Mouse (Mus musculus): ENCODE data around the gene Lama4. TPM values are rescaled to one million over a fixed set of nuclear protein-coding genes. Genes with fewer than 3 reads are reported as not detected.

The Lama4 gene
- polyA plus RNA-seq, 1 experiment from 2014 or later: 20.4 TPM

DNA sequence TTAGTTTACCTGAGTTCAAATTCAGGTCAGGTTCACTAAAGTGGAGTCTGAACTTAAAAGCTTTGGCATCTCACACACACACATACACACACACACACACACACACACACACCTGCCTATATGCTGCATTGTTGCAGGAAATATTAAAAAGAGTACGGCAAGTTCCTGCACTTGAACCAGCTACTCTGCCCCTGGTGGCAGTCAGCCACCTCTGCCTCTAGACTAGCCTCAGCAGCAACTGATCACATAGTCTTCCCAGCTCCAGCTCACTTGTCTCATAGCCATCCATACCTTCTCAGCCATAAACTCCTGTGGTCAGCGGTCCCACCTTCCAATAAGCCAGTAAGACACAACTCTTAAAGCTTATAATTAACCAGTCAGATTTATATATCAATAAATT lies 37.2 kb downstream of the Lama4 start:
- H3K27me3 ChIP-seq: no peaks in the 10 kb centered on the region
- H3K4me2 ChIP-seq: no peak overlapping the region
- no peak overlapping the region for H3K9ac ChIP-seq
- no peaks in the 10 kb centered on the region for H3K36me3 ChIP-seq (replicated peaks)
- no peaks in the 10 kb centered on the region for H3K4me1 ChIP-seq
- H3K9me3 ChIP-seq: no peaks in the 10 kb centered on the region
- no peak overlapping the region for H3K27ac ChIP-seq
- no peak for ATAC-seq (ENCODE audit: low FRiP score)
- no peak overlapping the region for H3K4me3 ChIP-seq (replicated peaks)
- 76% methylated on average over 2 of the region's 2 CpGs for WGBS

DNA sequence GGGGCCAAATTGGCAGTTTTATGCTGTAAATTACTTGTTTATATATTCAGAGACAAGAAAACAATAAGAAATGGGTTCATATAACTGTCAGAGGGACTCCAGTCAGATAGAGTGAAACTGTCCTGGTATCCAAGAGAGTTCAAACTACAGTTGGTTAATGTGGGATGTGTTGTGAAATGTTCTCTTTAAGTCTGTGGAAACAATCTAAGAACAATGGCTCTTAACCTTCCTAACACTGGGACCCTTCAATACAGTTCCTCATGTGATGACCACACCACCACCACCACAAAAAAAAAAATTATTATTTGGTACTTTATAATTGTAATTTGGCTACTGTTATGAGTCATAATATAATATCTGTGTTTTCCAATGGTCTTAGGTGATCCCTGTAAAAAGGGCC lies 38.2 kb downstream of the Lama4 start:
- H3K27ac ChIP-seq: no peak overlapping the region
- ATAC-seq (ENCODE audit: low FRiP score): no peak
- no peaks in the 10 kb centered on the region for H3K4me1 ChIP-seq
- H3K36me3 ChIP-seq (replicated peaks): no peaks in the 10 kb centered on the region
- no peak overlapping the region for H3K4me2 ChIP-seq
- no peak overlapping the region for H3K4me3 ChIP-seq (replicated peaks)
- H3K9ac ChIP-seq: no peak overlapping the region
- no peaks in the 10 kb centered on the region for H3K27me3 ChIP-seq
- no peaks in the 10 kb centered on the region for H3K9me3 ChIP-seq

- no peak for ATAC-seq (ENCODE audit: low FRiP score)
- no peaks in the 10 kb centered on the region for H3K36me3 ChIP-seq (replicated peaks)
- H3K4me1 ChIP-seq: no peaks in the 10 kb centered on the region
- H3K4me2 ChIP-seq: no peak overlapping the region
- H3K9ac ChIP-seq: no peak overlapping the region
- H3K27ac ChIP-seq: no peak overlapping the region
- no peaks in the 10 kb centered on the region for H3K9me3 ChIP-seq
- 85% methylated on average over 8 of the region's 8 CpGs for WGBS
- H3K4me3 ChIP-seq (replicated peaks): no peak overlapping the region
- no peaks in the 10 kb centered on the region for H3K27me3 ChIP-seq
Measured at GRCm38 (mm10) chr10:39005494-39005893, 40.2 kb downstream of the Lama4 start.

GRCm38 (mm10) chr10:39006433-39007105 lies 41.3 kb downstream of the Lama4 start:
- Histone ChIP-seq H3K4me3 (replicated peaks) (no peak overlapping the region), H3K27ac (no peak overlapping the region), H3K4me2 (no peak overlapping the region), H3K27me3 (no peaks in the 10 kb centered on the region), H3K36me3 (replicated peaks) (no peaks in the 10 kb centered on the region), H3K9ac (no peak overlapping the region), H3K9me3 (no peaks in the 10 kb centered on the region), H3K4me1 (no peaks in the 10 kb centered on the region)
- 67% methylated on average over 4 of the region's 4 CpGs for WGBS
- no peak for ATAC-seq (ENCODE audit: low FRiP score)

- Histone ChIP-seq H3K4me1 (no peaks in the 10 kb centered on the region), H3K4me2 (no peak overlapping the region), H3K27me3 (no peaks in the 10 kb centered on the region), H3K9me3 (no peaks in the 10 kb centered on the region), H3K9ac (no peak overlapping the region), H3K36me3 (replicated peaks) (no peaks in the 10 kb centered on the region), H3K27ac (no peak overlapping the region), H3K4me3 (replicated peaks) (no peak overlapping the region)
- no peak for ATAC-seq (ENCODE audit: low FRiP score)
- 70% methylated on average over 2 of the region's 2 CpGs for WGBS
Measured at GRCm38 (mm10) chr10:39014836-39015235, 49.5 kb downstream of the Lama4 start.

DNA sequence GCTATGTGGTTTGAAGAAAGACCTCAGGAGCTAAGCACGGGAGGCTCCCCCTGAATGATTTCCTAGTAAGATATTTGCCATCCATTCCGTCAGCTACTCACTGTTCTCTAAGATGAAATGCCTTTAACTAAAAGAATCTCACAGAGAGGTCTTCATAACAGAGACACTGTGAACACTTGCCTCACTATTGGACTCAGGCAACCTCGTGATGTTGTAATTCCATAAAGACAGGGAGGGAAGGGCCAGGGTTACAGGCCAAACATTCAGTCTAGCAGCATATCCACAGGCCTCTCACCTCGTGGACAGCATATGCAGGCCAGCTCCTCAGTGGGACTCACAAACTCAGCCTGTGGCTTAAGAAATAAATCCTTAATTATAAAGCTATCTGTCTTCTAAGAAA lies 52.7 kb downstream of the Lama4 start:
- Histone ChIP-seq H3K9ac (no peak overlapping the region), H3K4me3 (replicated peaks) (no peak overlapping the region), H3K27ac (no peak overlapping the region), H3K4me1 (no peaks in the 10 kb centered on the region), H3K36me3 (replicated peaks) (no peaks in the 10 kb centered on the region), H3K27me3 (no peaks in the 10 kb centered on the region), H3K4me2 (no peak overlapping the region), H3K9me3 (no peaks in the 10 kb centered on the region)
- ATAC-seq (ENCODE audit: low FRiP score): no peak
- 71% methylated on average over 4 of the region's 4 CpGs for WGBS

GRCm38 (mm10) chr10:39018635-39019034 lies 53.3 kb downstream of the Lama4 start:
- no peaks in the 10 kb centered on the region for H3K9me3 ChIP-seq
- no peak overlapping the region for H3K27ac ChIP-seq
- 90% methylated on average over 1 of the region's 1 CpGs for WGBS
- no peaks in the 10 kb centered on the region for H3K36me3 ChIP-seq (replicated peaks)
- ATAC-seq (ENCODE audit: low FRiP score): no peak
- H3K4me1 ChIP-seq: no peaks in the 10 kb centered on the region
- no peak overlapping the region for H3K4me3 ChIP-seq (replicated peaks)
- no peaks in the 10 kb centered on the region for H3K27me3 ChIP-seq
- H3K4me2 ChIP-seq: no peak overlapping the region
- no peak overlapping the region for H3K9ac ChIP-seq

DNA sequence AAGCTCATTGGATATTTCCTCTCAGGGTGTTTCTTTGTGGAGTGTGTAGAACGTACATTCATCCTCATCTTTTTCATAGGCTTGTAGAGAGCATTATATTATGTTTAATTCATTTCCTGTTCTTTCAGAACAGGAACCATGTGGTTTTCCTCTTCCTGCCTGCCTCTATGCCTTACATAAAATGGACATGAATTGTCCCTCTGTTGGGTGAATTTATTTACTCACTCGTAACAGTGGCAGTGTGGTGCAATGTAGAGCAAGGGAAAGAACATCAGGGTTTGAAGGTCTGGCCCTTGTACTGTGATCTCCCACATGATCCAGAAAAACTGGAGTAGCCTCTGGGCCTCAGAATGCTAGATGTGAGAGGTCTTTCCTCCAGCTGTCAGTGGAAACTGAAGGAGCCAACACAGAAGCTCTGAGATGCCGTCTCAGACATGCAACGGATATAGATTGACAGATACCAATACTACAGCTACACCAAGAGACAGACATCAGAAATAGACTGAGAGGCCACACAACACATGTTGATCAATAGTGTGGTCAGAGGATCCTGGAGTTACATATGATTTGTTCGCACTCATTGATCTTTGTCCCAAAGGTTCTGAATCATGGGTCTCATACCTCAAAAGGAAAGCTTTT lies 58.4 kb downstream of the Lama4 start:
- H3K27ac ChIP-seq: no peak overlapping the region
- peaks cover 14% of the 10 kb centered on the region; the same call in 1 of the 2 replicates for H3K4me1 ChIP-seq
- H3K9me3 ChIP-seq: no peaks in the 10 kb centered on the region
- no peaks in the 10 kb centered on the region for H3K36me3 ChIP-seq (replicated peaks)
- no peak overlapping the region for H3K4me3 ChIP-seq (replicated peaks)
- no peak for ATAC-seq (ENCODE audit: low FRiP score)
- H3K4me2 ChIP-seq: no peak overlapping the region
- no peaks in the 10 kb centered on the region for H3K27me3 ChIP-seq
- 80% methylated on average over 5 of the region's 5 CpGs for WGBS
- no peak overlapping the region for H3K9ac ChIP-seq

DNA sequence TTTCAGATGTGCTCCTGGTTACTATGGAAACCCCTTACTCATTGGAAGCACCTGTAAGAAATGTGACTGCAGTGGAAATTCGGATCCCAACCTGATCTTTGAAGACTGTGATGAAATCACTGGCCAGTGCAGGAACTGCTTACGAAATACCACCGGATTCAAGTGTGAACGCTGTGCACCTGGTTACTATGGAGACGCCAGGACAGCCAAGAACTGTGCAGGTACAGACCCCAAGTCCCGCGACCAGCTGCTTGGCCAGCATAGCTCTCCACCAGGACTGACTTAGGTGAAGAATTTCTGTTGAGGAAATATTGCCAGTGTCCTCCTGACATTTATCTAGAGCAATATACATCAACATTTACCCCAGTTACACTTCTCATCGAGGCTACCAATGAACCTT lies 61.2 kb downstream of the Lama4 start:
- H3K4me2 ChIP-seq: no peak overlapping the region
- peaks cover 14% of the 10 kb centered on the region; the same call in 1 of the 2 replicates for H3K4me1 ChIP-seq
- no peaks in the 10 kb centered on the region for H3K27me3 ChIP-seq
- H3K9ac ChIP-seq: no peak overlapping the region
- no peaks in the 10 kb centered on the region for H3K36me3 ChIP-seq (replicated peaks)
- ATAC-seq (ENCODE audit: low FRiP score): no peak
- H3K4me3 ChIP-seq (replicated peaks): no peak overlapping the region
- H3K27ac ChIP-seq: no peak overlapping the region
- 90% methylated on average over 8 of the region's 8 CpGs for WGBS
- no peaks in the 10 kb centered on the region for H3K9me3 ChIP-seq

GRCm38 (mm10) chr10:39027058-39027457 lies 61.7 kb downstream of the Lama4 start:
- ATAC-seq (ENCODE audit: low FRiP score): no peak
- Histone ChIP-seq H3K36me3 (replicated peaks) (no peaks in the 10 kb centered on the region), H3K4me3 (replicated peaks) (no peak overlapping the region), H3K9ac (no peak overlapping the region), H3K27me3 (no peaks in the 10 kb centered on the region), H3K4me2 (no peak overlapping the region), H3K4me1 (peaks cover 14% of the 10 kb centered on the region; the same call in 1 of the 2 replicates), H3K9me3 (no peaks in the 10 kb centered on the region), H3K27ac (no peak overlapping the region)
- 60% methylated on average over 5 of the region's 5 CpGs for WGBS

- H3K9me3 ChIP-seq: no peaks in the 10 kb centered on the region
- H3K27me3 ChIP-seq: no peaks in the 10 kb centered on the region
- no peak overlapping the region for H3K4me2 ChIP-seq
- WGBS: 72% methylated on average over 5 of the region's 5 CpGs
- peaks cover 14% of the 10 kb centered on the region; the same call in 1 of the 2 replicates for H3K4me1 ChIP-seq
- no peaks in the 10 kb centered on the region for H3K36me3 ChIP-seq (replicated peaks)
- no peak for ATAC-seq (ENCODE audit: low FRiP score)
- H3K9ac ChIP-seq: no peak overlapping the region
- no peak overlapping the region for H3K27ac ChIP-seq
- no peak overlapping the region for H3K4me3 ChIP-seq (replicated peaks)
Measured at GRCm38 (mm10) chr10:39028403-39028802, 63.1 kb downstream of the Lama4 start.

DNA sequence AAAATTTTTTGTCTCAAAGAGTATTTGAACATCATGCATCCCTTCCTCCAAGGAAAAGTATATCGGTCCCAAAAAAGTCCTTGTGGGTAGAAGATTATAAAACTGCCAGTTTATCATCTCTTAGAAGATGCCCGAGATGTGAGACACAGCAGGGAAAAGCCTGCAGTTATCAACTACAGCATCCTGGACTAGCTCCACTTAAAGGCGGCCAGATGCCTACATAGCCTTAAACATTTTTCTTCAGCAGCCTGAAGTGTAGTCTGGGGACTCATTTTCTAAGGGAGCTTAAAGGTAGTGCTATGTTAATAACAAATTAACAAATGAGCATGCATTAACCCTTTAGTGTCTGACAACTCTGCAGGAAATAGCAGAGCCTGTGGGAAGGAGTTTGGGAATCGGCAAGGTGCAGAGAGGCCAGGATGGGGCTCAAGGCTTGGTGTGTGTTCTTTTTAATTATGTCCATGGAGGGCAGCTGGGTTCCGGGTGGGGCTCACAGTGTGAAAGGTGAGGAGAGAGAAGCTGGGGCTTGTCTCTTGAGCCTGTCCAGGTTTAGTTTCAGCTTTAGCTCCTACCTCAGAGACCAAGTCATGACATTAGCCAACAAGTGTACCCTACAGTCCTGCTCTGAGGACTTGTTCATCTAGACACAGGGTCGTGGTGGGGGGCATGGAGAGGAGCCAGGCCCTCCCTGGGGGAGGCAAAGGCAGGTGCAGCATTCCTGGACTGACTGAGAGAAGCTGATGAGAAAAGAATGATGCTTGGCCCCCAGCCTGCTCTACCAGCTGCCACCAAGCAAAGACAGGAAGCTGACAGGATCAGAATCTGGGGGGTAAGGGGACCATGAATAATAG lies 64.2 kb downstream of the Lama4 start:
- whole genome bisulfite sequencing: 77% methylated on average over 6 of the region's 6 CpGs
- no peak for ATAC-seq (ENCODE audit: low FRiP score)
- no peaks in the 10 kb centered on the region for H3K9me3 ChIP-seq
- H3K4me1 ChIP-seq: peaks cover 14% of the 10 kb centered on the region; the same call in 1 of the 2 replicates
- no peaks in the 10 kb centered on the region for H3K27me3 ChIP-seq
- no peak overlapping the region for H3K9ac ChIP-seq
- no peak overlapping the region for H3K4me2 ChIP-seq
- no peak overlapping the region for H3K27ac ChIP-seq
- H3K4me3 ChIP-seq (replicated peaks): no peak overlapping the region
- H3K36me3 ChIP-seq (replicated peaks): no peaks in the 10 kb centered on the region
